13 mouse cellular contexts compared by ENCODE assay signal in genomic region chr5:66004134-66004925, GRCm38 (mm10). TPM values are rescaled to one million over a fixed set of nuclear protein-coding genes. Genes with fewer than 3 reads are reported as not detected.
A peak's percentile ranks its signal among the peaks of the same experiment; 100 is the strongest.
DNase-seq lines count a peak whose midpoint lies in the region; ATAC-seq and TF ChIP-seq lines count a peak whose summit lies in the region.
"Had no signal": no experiment of that assay in that cellular context is flagged by ENCODE, and none has a peak within 500 bp of the region (broad histone marks: within the 10 kb centered on the region; RNA-seq: fewer than 3 reads in every experiment).

Gene 9130230L23Rik (minus strand): TSS chr5:66004285.

- no peak within 1 kb of the TSS for H3K9ac ChIP-seq in forebrain, embryonic 11.5 days (ENCODE audit: low read length)
- H3K9ac ChIP-seq in forebrain, postnatal 0 days: no peak within 1 kb of the TSS
- no peak within 1 kb of the TSS for H3K9ac ChIP-seq in lung, embryonic 14.5 days
- peak within 1 kb of the TSS; percentile 17; the same call in 1 of the 2 replicates for H3K9ac ChIP-seq in intestine, postnatal 0 days (ENCODE audit: low read depth, low read length)
- H3K9ac ChIP-seq in stomach, embryonic 14.5 days (replicated peaks; ENCODE audit: low read depth, low read length): no peak within 1 kb of the TSS

- H3K9me3 ChIP-seq in forebrain, embryonic 11.5 days (ENCODE audit: control insufficient read depth, low read length): no peaks in the 10 kb centered on the region
- H3K9me3 ChIP-seq in forebrain, postnatal 0 days (ENCODE audit: low read length): no peaks in the 10 kb centered on the region
- no peaks in the 10 kb centered on the region for H3K9me3 ChIP-seq in lung, embryonic 14.5 days (ENCODE audit: low read depth, low read length)
- H3K9me3 ChIP-seq in intestine, postnatal 0 days (ENCODE audit: control insufficient read depth): no peaks in the 10 kb centered on the region
- H3K9me3 ChIP-seq in stomach, embryonic 14.5 days (ENCODE audit: control insufficient read depth, low read depth, low read length): no peaks in the 10 kb centered on the region

- no peaks in the 10 kb centered on the region for H3K36me3 ChIP-seq in forebrain, embryonic 11.5 days (ENCODE audit: control insufficient read depth, insufficient read depth, low read length)
- no peaks in the 10 kb centered on the region for H3K36me3 ChIP-seq in forebrain, postnatal 0 days (ENCODE audit: insufficient read depth)
- H3K36me3 ChIP-seq in lung, embryonic 14.5 days (ENCODE audit: insufficient read depth): no peaks in the 10 kb centered on the region
- H3K36me3 ChIP-seq in intestine, postnatal 0 days (ENCODE audit: control insufficient read depth, insufficient read depth): no peaks in the 10 kb centered on the region
- no peaks in the 10 kb centered on the region for H3K36me3 ChIP-seq in stomach, embryonic 14.5 days (ENCODE audit: control insufficient read depth, insufficient read depth, low read length)

- no peaks in the 10 kb centered on the region for H3K27me3 ChIP-seq in forebrain, embryonic 11.5 days (ENCODE audit: control insufficient read depth, insufficient read depth, low read length)
- no peaks in the 10 kb centered on the region for H3K27me3 ChIP-seq in forebrain, postnatal 0 days (ENCODE audit: insufficient read depth, low read length)
- H3K27me3 ChIP-seq in lung, embryonic 14.5 days (ENCODE audit: insufficient read depth, low read length): no peaks in the 10 kb centered on the region
- H3K27me3 ChIP-seq in intestine, postnatal 0 days (replicated peaks; ENCODE audit: control insufficient read depth, insufficient read depth, low read length): no peaks in the 10 kb centered on the region
- H3K27me3 ChIP-seq in stomach, embryonic 14.5 days (ENCODE audit: control insufficient read depth, insufficient read depth, low read length): no peaks in the 10 kb centered on the region

- H3K4me3 ChIP-seq in forebrain, embryonic 11.5 days (ENCODE audit: low read depth, low read length): no peak within 1 kb of the TSS
- no peak within 1 kb of the TSS for H3K4me3 ChIP-seq in forebrain, postnatal 0 days (ENCODE audit: low read depth, low read length)
- no peak within 1 kb of the TSS for H3K4me3 ChIP-seq in lung, embryonic 14.5 days (ENCODE audit: low read depth, low read length)
- no peak within 1 kb of the TSS for H3K4me3 ChIP-seq in intestine, postnatal 0 days (ENCODE audit: low read depth, low read length)
- no peak within 1 kb of the TSS for H3K4me3 ChIP-seq in stomach, embryonic 14.5 days (ENCODE audit: low read depth, low read length)

- 79% methylated on average over 14 of the region's 14 CpGs for WGBS in forebrain, embryonic 11.5 days
- 73% methylated on average over 14 of the region's 14 CpGs for WGBS in forebrain, postnatal 0 days
- WGBS in lung, embryonic 14.5 days: 39% methylated on average over 14 of the region's 14 CpGs
- WGBS in intestine, postnatal 0 days: 40% methylated on average over 14 of the region's 14 CpGs
- WGBS in stomach, embryonic 14.5 days: 56% methylated on average over 14 of the region's 14 CpGs

- no peaks in the 10 kb centered on the region for H3K4me1 ChIP-seq in forebrain, embryonic 11.5 days (replicated peaks; ENCODE audit: control insufficient read depth, insufficient read depth, low read length)
- H3K4me1 ChIP-seq in forebrain, postnatal 0 days (ENCODE audit: insufficient read depth): no peaks in the 10 kb centered on the region
- H3K4me1 ChIP-seq in lung, embryonic 14.5 days (ENCODE audit: insufficient read depth): peaks cover 3% of the 10 kb centered on the region; the same call in 1 of the 2 replicates
- no peaks in the 10 kb centered on the region for H3K4me1 ChIP-seq in intestine, postnatal 0 days (replicated peaks; ENCODE audit: control insufficient read depth, insufficient read depth, low read length)
- 0 out of 2 replicates have a peak, but pooled peaks cover 3% of the 10 kb centered on the region for H3K4me1 ChIP-seq in stomach, embryonic 14.5 days (ENCODE audit: control insufficient read depth, insufficient read depth, low read length)

- no peak within 1 kb of the TSS for H3K27ac ChIP-seq in forebrain, embryonic 11.5 days (ENCODE audit: low read depth, low read length)
- no peak within 1 kb of the TSS for H3K27ac ChIP-seq in forebrain, postnatal 0 days (ENCODE audit: low read depth, low read length)
- peak within 1 kb of the TSS; percentile 84 for H3K27ac ChIP-seq in lung, embryonic 14.5 days (ENCODE audit: low read depth)
- H3K27ac ChIP-seq in intestine, postnatal 0 days (ENCODE audit: low read depth, low read length): peak within 1 kb of the TSS; percentile 94
- peak within 1 kb of the TSS; percentile 87 for H3K27ac ChIP-seq in stomach, embryonic 14.5 days (ENCODE audit: low read length)

- ATAC-seq in forebrain, embryonic 11.5 days (replicated peaks; ENCODE audit: low FRiP score): no peak
- ATAC-seq in forebrain, postnatal 0 days: no peak
- peak; percentile 70 for ATAC-seq in lung, embryonic 14.5 days (ENCODE audit: insufficient read depth)
- peak; percentile 85 for ATAC-seq in intestine, postnatal 0 days
- peak; percentile 92 for ATAC-seq in stomach, embryonic 14.5 days (ENCODE audit: insufficient number of reproducible peaks, insufficient read depth, low FRiP score, low read depth)
- no peak for ATAC-seq in cerebellum, adult (ENCODE audit: insufficient number of reproducible peaks, low FRiP score, low TSS enrichment)

- peak; percentile 35 for DNase-seq in forebrain, embryonic 11.5 days (ENCODE audit: low spot score)
- no peak for DNase-seq in forebrain, postnatal 0 days
- DNase-seq in lung, embryonic 14.5 days: peak; percentile 34
- DNase-seq in lung, postnatal 10 days: no peak
- DNase-seq in thymus, postnatal 25 days: no peak
- DNase-seq: adrenal gland, adult 2 months; kidney, postnatal 25 days; thymus, postnatal 36 days had no signal

- no peak within 1 kb of the TSS for H3K4me2 ChIP-seq in forebrain, embryonic 11.5 days (ENCODE audit: low read depth, low read length, severe bottlenecking)
- H3K4me2 ChIP-seq in forebrain, postnatal 0 days (ENCODE audit: low read depth): no peak within 1 kb of the TSS
- H3K4me2 ChIP-seq in lung, embryonic 14.5 days: peak within 1 kb of the TSS; percentile 26; the same call in 1 of the 2 replicates
- H3K4me2 ChIP-seq in intestine, postnatal 0 days (replicated peaks; ENCODE audit: low read depth): peak within 1 kb of the TSS; percentile 48
- no peak within 1 kb of the TSS; the same call in 1 of the 2 replicates for H3K4me2 ChIP-seq in stomach, embryonic 14.5 days (replicated peaks; ENCODE audit: low read depth, low read length)

- TF ChIP-seq CTCF in forebrain, postnatal 0 days (IDR thresholded peaks at IDR 0.05; ENCODE audit: low read depth): no peak
- TF ChIP-seq CTCF in lung, embryonic 14.5 days (IDR thresholded peaks at IDR 0.05; ENCODE audit: low read depth): no peak
- TF ChIP-seq CTCF in intestine, postnatal 0 days (IDR thresholded peaks at IDR 0.05; ENCODE audit: low read depth): no peak

RNA-seq across cellular contexts. Expression of gene 9130230L23Rik, which starts in this region (rescaled TPM):
- 0.21 and 0.32 TPM in 2 replicates for polyA plus RNA-seq in forebrain, embryonic 11.5 days (2014; fragmentation: Nextera tagmentation; extraction: Ambion mirVana)
- not detected in 2 replicates for total RNA-seq in forebrain, postnatal 0 days (2014; rRNA removed)
- not detected in 2 replicates for polyA plus RNA-seq in forebrain, postnatal 0 days (2015; fragmentation: Nextera tagmentation; extraction: Ambion mirVana)
- 1.0 and 1.5 TPM in 2 replicates for polyA plus RNA-seq in lung, embryonic 14.5 days (2014; fragmentation: Nextera tagmentation; extraction: Ambion mirVana)
- polyA plus RNA-seq in intestine, postnatal 0 days (2015; fragmentation: Nextera tagmentation; extraction: Ambion mirVana): 6.7 and 7.0 TPM in 2 replicates
- polyA plus RNA-seq in stomach, embryonic 14.5 days (2014; fragmentation: Nextera tagmentation; extraction: Ambion mirVana): 2.2 and 3.0 TPM in 2 replicates
- total RNA-seq: hematopoietic stem cell, adult 5-6 weeks; left cerebral cortex, adult 8-10 months had no signal

Comparison
In these comparisons a context has a peak if more than half of its experiments do, and no peak if none do; other contexts are left out.
1. Peak in DNase-seq in forebrain, embryonic 11.5 days; RNA of the gene not detected or under 1 TPM.
2. ATAC-seq: peak in lung, embryonic 14.5 days (single experiment), intestine, postnatal 0 days (single experiment) and stomach, embryonic 14.5 days (single experiment); none in forebrain, embryonic 11.5 days (single experiment), forebrain, postnatal 0 days (single experiment) and cerebellum, adult (single experiment).
3. H3K27ac ChIP-seq: peak in lung, embryonic 14.5 days (single experiment), intestine, postnatal 0 days (single experiment) and stomach, embryonic 14.5 days (single experiment); none in forebrain, embryonic 11.5 days (single experiment) and forebrain, postnatal 0 days (single experiment).
4. H3K4me2 ChIP-seq: peak in lung, embryonic 14.5 days (single experiment) and intestine, postnatal 0 days (single experiment); none in forebrain, embryonic 11.5 days (single experiment), forebrain, postnatal 0 days (single experiment) and stomach, embryonic 14.5 days (single experiment).